Mouse (Mus musculus) brain, embryonic 14.5 days (tissue): ENCODE measurements at regions not wholly inside any gene's neighbourhood (a gene's known extent, or its start where the extent isn't known, plus 50 kb on each side); places are given as distances from the start of the nearest gene placed in this dataset.
"Not testable (repeated sequence)": the region's sequence is repeated elsewhere in the genome, so short reads cannot be mapped to it uniquely, and the experiment has no call there.

Source experiments
- CTCF ChIP-seq: fragments of 200-500 bp; IDR thresholded peaks from 2 replicates; pipeline ENCODE4 v1.5.1; 2012; ENCODE audit warnings: inconsistent platforms, mild to moderate bottlenecking, moderate library complexity, borderline replicate concordance; ENCODE audit not compliant: insufficient read depth, insufficient read length; ENCODE audit errors: extremely low read depth
- POLR2A ChIP-seq: fragments of 200-500 bp; IDR thresholded peaks from 2 replicates; pipeline ENCODE4 v1.6.1; 2012; ENCODE audit warnings: mild to moderate bottlenecking, inconsistent platforms, borderline replicate concordance; ENCODE audit not compliant: poor library complexity, insufficient read depth, insufficient read length, severe bottlenecking; ENCODE audit errors: extremely low read depth

DNA sequence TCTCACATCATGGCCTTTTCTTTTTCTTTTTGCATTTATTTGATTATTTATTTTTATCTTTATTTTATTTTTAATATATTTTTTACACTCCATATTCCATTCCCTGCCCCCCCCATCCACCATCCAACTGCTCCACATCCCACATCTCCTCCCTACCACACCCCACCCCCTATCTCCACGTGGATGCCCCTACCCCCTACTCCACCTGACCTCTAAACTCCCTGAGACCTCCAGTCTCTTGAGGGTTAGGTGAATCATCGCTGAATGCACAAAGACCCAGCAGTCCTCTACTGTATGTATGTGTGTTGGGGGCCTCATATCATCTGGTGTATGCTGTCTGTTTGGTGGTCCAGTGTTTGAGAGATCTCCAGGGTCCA is 102.1 kb upstream of the 2210010C04Rik start:
- TF ChIP-seq CTCF, POLR2A: not testable (repeated sequence)
